In the genomic region with DNA sequence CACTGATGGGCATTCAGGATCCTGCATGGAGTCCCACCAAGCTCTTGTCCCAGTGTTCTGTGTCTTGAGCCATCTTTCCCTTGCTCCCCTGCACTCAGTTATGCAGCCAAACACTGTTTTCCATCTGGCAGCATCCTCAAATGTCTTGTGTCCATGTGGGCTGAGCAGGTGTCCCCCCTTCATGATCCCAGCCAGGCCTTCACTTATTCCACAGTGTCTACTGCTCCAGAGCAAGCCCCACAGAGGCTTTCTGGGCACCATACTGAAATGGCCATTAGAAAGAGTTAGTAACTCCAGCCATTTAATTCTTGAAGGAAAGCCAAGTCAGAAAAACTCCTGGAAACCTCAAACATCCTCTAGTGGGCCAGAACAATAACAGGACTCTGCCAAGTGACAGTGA, we compare ENCODE assay signal across 23 mouse cellular contexts. TPM values are rescaled to one million over a fixed set of nuclear protein-coding genes. Genes with fewer than 3 reads are reported as not detected.
"Had no signal": no experiment of that assay in that cellular context is flagged by ENCODE, and none has a peak within 500 bp of the region (broad histone marks: within the 10 kb centered on the region; RNA-seq: fewer than 3 reads in every experiment).

No protein-coding gene starts in this region.

- ATAC-seq: intestine, embryonic 15.5 days; liver, postnatal 0 days; midbrain, embryonic 16.5 days had no signal

- H3K9ac ChIP-seq: intestine, embryonic 15.5 days; limb, embryonic 12.5 days; limb, embryonic 15.5 days; liver, embryonic 14.5 days; liver, postnatal 0 days had no signal

- H3K9me3 ChIP-seq: intestine, embryonic 15.5 days; limb, embryonic 12.5 days; limb, embryonic 15.5 days; midbrain, embryonic 10.5 days had no signal

- H3K4me1 ChIP-seq: intestine, embryonic 15.5 days; limb, embryonic 15.5 days; megakaryocyte, embryonic 14.5 days had no signal

- H3K27ac ChIP-seq: intestine, embryonic 15.5 days; limb, embryonic 12.5 days; limb, embryonic 15.5 days; liver, embryonic 14.5 days; midbrain, embryonic 10.5 days had no signal

- H3K4me2 ChIP-seq: intestine, embryonic 15.5 days; limb, embryonic 12.5 days; limb, embryonic 15.5 days; liver, embryonic 11.5 days had no signal

- H3K36me3 ChIP-seq: intestine, embryonic 15.5 days; limb, embryonic 12.5 days; limb, embryonic 15.5 days; midbrain, embryonic 10.5 days had no signal

- DNase-seq: kidney, adult 11 months; kidney, postnatal 4 days; left cerebral cortex, postnatal 4 days; liver, postnatal 0 days; lung, postnatal 36 days; thymus, adult 18-20 months; thymus, postnatal 36 days had no signal

- H3K4me3 ChIP-seq: intestine, embryonic 15.5 days; limb, embryonic 12.5 days; limb, embryonic 15.5 days; megakaryocyte, embryonic 14.5 days; midbrain, embryonic 10.5 days had no signal

- H3K27me3 ChIP-seq: intestine, embryonic 15.5 days; limb, embryonic 12.5 days; limb, embryonic 15.5 days had no signal

RNA-seq across cellular contexts. Expression of a gene that starts 11.9 kb away (rescaled TPM):
- polyA plus RNA-seq: intestine, embryonic 15.5 days; kidney, embryonic 14.5 days; limb, embryonic 12.5 days; limb, embryonic 15.5 days; liver, embryonic 11.5 days; liver, embryonic 14.5 days; liver, postnatal 0 days; lung, embryonic 16.5 days; midbrain, embryonic 10.5 days; midbrain, embryonic 16.5 days; neural tube, embryonic 11.5 days; neural tube, embryonic 14.5 days; small intestine, adult 2 months; spleen, adult 2 months; testis, adult 2 months; urinary bladder, adult 2 months had no signal
